Mouse (Mus musculus): ENCODE data around the gene Mon1b.

Mon1b gene

DNA sequence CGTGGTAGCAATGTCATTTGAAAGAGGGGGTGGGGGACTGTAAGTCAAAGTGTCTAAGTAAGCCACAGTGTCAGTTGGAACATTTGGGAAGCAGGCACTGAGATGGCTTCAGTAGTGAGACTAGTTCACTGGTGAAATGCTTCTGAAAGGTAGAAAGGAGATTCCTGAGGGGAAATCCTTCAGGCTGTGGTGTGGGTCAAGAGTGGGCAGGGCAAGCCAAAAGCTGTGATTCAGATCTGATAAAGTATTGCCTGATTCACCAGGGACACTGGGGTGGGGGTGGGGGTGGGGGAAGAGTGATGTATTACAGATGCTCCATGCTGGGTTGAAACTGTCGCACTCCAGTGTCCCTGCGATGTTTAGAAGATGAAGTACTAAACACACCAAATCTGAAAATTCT is 39.2 kb downstream of the Mon1b start:
- DNase-seq = no peak

DNA sequence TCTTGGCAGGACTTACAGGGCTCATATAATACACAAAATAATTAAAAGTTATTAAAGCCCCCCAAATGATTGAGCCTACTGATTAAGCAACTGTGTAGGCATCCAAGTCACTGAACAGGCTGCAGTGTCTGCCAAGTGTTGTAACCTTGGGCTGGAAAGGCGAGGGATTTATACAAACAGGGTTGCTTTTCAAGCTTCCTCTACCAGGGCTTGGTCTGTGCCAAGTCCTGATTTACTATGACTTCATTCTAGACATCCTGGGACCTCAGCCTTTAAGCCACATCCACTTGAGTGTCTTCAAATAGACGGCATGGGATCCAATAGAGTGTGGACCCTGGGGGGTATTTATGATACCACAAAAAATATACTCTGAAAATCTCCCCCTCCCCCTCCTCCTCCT is 39.9 kb downstream of the Mon1b start:
- DNase-seq = no peak

DNA sequence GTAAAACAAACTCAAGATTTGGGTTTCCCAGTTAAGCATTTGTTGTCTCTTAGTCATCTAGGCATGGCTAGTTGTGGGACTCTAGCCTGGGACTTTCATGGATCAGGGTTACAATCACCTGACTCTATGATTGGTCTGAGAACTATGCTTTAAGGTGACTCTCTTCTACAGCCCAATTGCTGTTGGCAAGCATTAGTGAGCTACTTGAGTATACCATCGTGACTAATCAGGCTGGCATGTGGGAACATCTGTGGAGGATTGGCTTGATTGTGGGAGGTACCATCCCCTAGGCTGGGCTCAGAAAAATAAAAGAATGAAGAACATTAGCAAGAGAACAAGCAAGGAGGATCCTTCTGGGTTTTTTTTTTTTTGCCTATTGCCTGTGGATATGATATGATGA is 41.4 kb downstream of the Mon1b start:
- no peak for DNase-seq

DNA sequence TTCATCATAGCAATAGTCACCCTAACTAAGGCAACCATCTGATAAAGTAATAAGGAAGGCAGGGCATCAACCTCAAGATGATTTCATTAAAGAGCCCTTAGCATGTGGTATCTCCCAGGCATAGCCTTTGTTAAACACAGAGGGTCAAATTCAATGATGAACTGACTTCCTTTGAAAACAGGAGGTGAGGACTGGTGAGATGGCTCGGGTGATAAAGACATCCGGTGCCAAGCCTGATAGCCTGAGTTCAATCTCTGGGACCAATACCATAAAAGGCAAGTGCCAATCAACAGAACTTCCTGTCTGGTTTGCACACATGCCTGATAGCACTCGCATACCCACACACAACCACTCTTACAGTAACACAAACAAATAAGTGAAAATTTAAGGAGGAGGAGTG is 44.0 kb downstream of the Mon1b start:
- DNase-seq = no peak

DNA sequence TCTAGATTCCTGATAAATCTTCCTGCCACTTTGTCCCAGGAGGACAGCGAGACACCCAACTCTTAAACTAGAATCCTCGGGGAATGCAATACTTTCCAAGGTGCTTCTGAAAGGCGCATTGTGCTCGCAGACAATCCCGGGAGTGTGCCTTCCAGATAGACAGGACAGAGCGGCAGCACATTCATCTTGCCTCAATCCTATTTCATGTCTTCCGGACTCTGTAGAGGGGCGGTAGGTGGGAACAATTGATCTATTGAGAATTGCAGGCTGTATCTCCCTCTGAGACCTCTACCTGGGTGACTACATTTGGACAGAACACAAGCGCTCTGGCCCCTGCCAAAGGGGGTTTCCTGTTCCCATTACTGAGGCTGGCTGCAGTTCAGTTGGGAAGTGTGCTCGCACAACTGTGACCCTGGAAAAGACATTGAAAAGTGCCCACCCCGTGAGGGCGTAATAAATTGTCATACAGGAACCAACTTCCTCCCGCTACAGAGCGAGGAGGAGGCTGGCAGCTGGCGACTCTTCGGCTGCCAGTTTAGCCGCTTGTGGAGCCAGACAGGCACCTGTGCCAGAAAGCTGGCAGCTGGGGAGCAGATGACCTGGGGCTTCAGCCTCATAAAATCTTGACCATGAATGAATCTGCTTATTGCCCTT is 52.6 kb downstream of the Mon1b start:
- no peak for DNase-seq

DNA sequence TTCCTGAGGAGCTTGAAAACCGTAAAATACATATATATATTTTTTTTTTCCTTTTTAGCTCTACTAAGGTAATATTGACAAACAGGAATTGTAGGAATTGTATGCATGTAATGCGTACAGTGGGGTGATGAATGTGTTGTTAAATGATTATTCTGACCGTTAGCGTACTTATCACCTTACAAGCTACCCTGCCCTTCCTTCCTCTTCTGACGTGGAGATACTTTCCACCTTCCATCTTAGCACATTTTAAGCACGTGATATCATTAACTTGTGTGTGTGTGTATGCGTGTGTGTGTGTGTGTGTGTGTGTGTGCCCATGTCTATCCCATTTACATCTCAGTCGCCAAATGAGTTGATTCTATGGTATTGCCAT is 53.1 kb downstream of the Mon1b start:
- DNase-seq = no peak

DNA sequence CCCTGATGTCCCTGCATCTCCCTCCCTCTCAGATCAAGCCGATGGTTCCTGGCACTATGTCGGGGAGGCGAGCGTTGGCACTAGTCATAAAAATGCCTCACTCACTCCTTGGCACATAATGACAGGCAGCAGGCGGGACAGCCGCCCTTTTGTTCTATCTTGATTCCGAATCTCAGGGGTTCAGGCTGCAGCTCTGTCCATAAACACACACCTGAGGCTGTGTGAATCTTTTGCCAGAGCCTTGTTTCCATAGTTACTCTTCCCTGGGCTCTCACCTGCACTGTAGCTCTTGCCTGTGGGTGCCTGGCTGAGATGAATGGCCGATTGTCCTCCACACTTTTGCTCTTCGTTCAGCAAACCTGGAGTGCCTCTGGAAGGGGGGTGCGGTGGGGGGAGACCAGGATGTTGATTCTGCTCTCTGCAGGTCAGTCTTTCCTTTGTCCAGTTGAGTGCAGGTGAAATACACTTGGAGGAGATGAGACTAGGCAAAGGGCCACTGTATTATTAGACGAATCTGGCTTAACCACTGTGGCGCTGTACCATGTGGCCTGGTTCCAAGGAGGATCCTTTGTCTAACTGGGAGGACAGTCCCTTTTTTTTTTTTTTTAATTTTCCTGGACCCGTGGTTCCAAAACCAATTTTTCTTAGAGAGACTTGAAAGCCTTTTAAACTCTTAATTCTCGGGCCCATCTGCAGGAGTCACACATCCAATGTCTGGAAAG is 56.4 kb downstream of the Mon1b start:
- DNase-seq = no peak

Data from kidney, adult 11 months (tissue).